Mouse (Mus musculus) small intestine, adult 2 months (tissue): ENCODE results near the gene Itpkb.

ENCODE experiments used
- CTCF ChIP-seq: fragments of 200-500 bp; IDR thresholded peaks from 2 replicates; pipeline ENCODE4 v1.5.1; 2012; ENCODE audit warnings: low read depth, mild to moderate bottlenecking, control low read depth, inconsistent platforms, low read length, moderate library complexity, mixed read lengths; ENCODE audit not compliant: insufficient replicate concordance, insufficient read length; ENCODE audit errors: extremely low read depth
- POLR2A ChIP-seq: fragments of 200-500 bp; IDR thresholded peaks from 2 replicates; pipeline ENCODE4 v1.6.1; 2012; ENCODE audit warnings: low read depth, mild to moderate bottlenecking, control low read depth, inconsistent platforms, low read length, moderate library complexity

GRCm38 (mm10) chr1:180322896-180323295 is 7.4 kb upstream of the Itpkb start:
- TF ChIP-seq CTCF (no peak), POLR2A (no peak)
